Mouse (Mus musculus) heart, adult 2 months (tissue): ENCODE data around the gene Gpn3. TPM values are rescaled to one million over a fixed set of nuclear protein-coding genes. Genes with fewer than 3 reads are reported as not detected.

ENCODE experiments used
- DNase-seq, 2 experiments: peaks; one replicate each; pipeline ENCODE4 v3.0.0; 2021
- H3K27ac ChIP-seq: fragments of 200-600 bp; 2 replicates; pipeline ENCODE4 v1.8.1; 2022
- H3K27me3 ChIP-seq: fragments of 200-500 bp; 2 replicates; pipeline ENCODE4 v1.6.1; 2012; ENCODE audit warnings: mild to moderate bottlenecking, low read length, inconsistent platforms, mixed read lengths; ENCODE audit not compliant: control insufficient read depth, insufficient read depth
- H3K36me3 ChIP-seq: fragments of 200-500 bp; 2 replicates; pipeline ENCODE4 v1.6.1; 2012; ENCODE audit warnings: low read length, inconsistent platforms; ENCODE audit not compliant: control insufficient read depth, insufficient read depth
- H3K4me1 ChIP-seq: fragments of 200-500 bp; 2 replicates; pipeline ENCODE4 v1.6.1; 2011; ENCODE audit warnings: low read length; ENCODE audit not compliant: control insufficient read depth, insufficient read depth
- H3K4me3 ChIP-seq: fragments of 200-600 bp; 2 replicates; pipeline ENCODE4 v1.8.1; 2022
- H3K79me2 ChIP-seq: fragments of 200-500 bp; replicated peaks from 2 replicates; pipeline ENCODE4 v1.6.1; 2012; ENCODE audit warnings: mild to moderate bottlenecking, inconsistent platforms, low read length, moderate library complexity, mixed read lengths; ENCODE audit not compliant: control insufficient read depth, insufficient read depth
- H3K9ac ChIP-seq: fragments of 200-500 bp; 2 replicates; pipeline ENCODE4 v1.6.1; 2012; ENCODE audit warnings: low read depth, mild to moderate bottlenecking, control low read depth, inconsistent platforms, low read length, mixed read lengths
- CTCF ChIP-seq: fragments of 200-600 bp; IDR thresholded peaks from 2 replicates; pipeline ENCODE4 v1.8.1; 2022; ENCODE audit warnings: antibody characterized with exemption, mild to moderate bottlenecking, moderate library complexity
- EP300 ChIP-seq: fragments of 200-500 bp; IDR thresholded peaks from 2 replicates; pipeline ENCODE4 v1.6.1; 2011; ENCODE audit warnings: low read depth, low read length, control low read depth; ENCODE audit not compliant: insufficient read depth
- POLR2A ChIP-seq: fragments of 200-500 bp; IDR thresholded peaks from 2 replicates; pipeline ENCODE4 v1.6.1; 2011; ENCODE audit warnings: mild to moderate bottlenecking, low read depth, low read length, control low read depth; ENCODE audit not compliant: insufficient read depth
- WGBS: fragments of 180-500 bp; shearing (Covaris S2); methylation state at CpG from one replicate; pipeline ENCODE4 v1.1.7; 2018; 5-methylcytosine and 5-hydroxymethylcytosine counted together
- intact Hi-C: fragments of 180-260 bp; cut with DNase I; formaldehyde crosslinking; loops from one replicate; pipeline ENCODE4 v1.15.1; 2025
- polyA plus RNA-seq: library from polyadenylated mRNA; depleted of rRNA; stranded (reverse); fragments of >200 nt; gene quantifications from 2 replicates; pipeline ENCODE4 v1.2.3, GENCODE M21; 2012; rRNA removed
- total RNA-seq, 2 experiments: library from RNA; stranded (reverse); gene quantifications; 2 replicates each; pipeline ENCODE4 v1.2.3; 2021

The Gpn3 gene
- total and polyA plus RNA-seq, 3 experiments: 19.2 to 28.0 (median 23.5) TPM

GRCm38 (mm10) chr5:122430036-122430775, 58.5 kb downstream of the Gpn3 start:
- H3K4me1 ChIP-seq: no peaks in the 10 kb centered on the region
- 90% methylated on average over 4 of the region's 4 CpGs for WGBS
- no peak overlapping the region for H3K9ac ChIP-seq
- intact Hi-C loops: no loop called here
- no peak overlapping the region for H3K27ac ChIP-seq
- no peak for TF ChIP-seq POLR2A
- TF ChIP-seq EP300: no peak
- TF ChIP-seq CTCF: no peak
- H3K4me3 ChIP-seq: no peak overlapping the region
- peaks cover 5% of the 10 kb centered on the region for H3K36me3 ChIP-seq
- no peak for DNase-seq
- no peaks in the 10 kb centered on the region for H3K79me2 ChIP-seq
- H3K27me3 ChIP-seq: no peaks in the 10 kb centered on the region

DNA sequence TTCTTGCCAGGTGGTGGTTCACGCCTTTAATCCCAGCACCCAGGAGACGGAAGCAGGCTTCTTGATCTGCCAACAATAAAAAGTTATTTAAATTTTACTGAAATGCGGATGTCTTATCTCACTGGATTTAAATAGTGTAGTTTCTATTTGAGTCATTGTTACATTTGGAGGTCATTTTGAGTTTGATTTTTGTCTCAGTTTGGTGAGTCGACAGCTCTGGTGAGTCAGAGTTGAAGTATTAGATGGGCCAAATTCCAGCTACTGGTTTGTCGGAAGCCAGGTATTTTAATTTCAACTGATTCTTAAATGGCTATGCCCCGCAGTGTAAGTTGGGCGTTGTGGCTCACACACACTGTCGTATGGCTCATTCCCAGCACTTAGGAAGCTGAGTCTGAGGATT, 59.5 kb downstream of the Gpn3 start:
- Histone ChIP-seq H3K36me3 (peaks cover 5% of the 10 kb centered on the region), H3K27me3 (no peaks in the 10 kb centered on the region), H3K79me2 (no peaks in the 10 kb centered on the region), H3K27ac (no peak overlapping the region), H3K4me3 (no peak overlapping the region), H3K9ac (no peak overlapping the region), H3K4me1 (no peaks in the 10 kb centered on the region)
- TF ChIP-seq EP300 (no peak), POLR2A (no peak), CTCF (no peak)
- 74% methylated on average over 8 of the region's 8 CpGs for WGBS
- intact Hi-C loops: no loop called here
- DNase-seq: no peak

Other genes starting within 250 kb of the Gpn3 start
- gene Ccdc63, start 231.1 kb upstream of the Gpn3 start, total RNA-seq: under 1 TPM in 1 of 2 experiments, not detected in 1; 0.16 TPM
- 0.08 and 0.12 TPM in 2 replicates for gene Ccdc63, start 231.1 kb upstream of the Gpn3 start, polyA plus RNA-seq
- gene Ppp1cc, start 213.6 kb upstream of the Gpn3 start, total RNA-seq: 100 to 1,000 TPM; 101 to 127 TPM
- gene Ppp1cc, start 213.6 kb upstream of the Gpn3 start, polyA plus RNA-seq: 59.7 and 87.8 TPM in 2 replicates
- gene Hvcn1, start 165.1 kb upstream of the Gpn3 start, total RNA-seq: 1 to 10 TPM in 1 of 2 experiments, under 1 TPM in 1; 0.81 to 1.5 TPM
- 2.4 and 2.9 TPM in 2 replicates for gene Hvcn1, start 165.1 kb upstream of the Gpn3 start, polyA plus RNA-seq
- gene Tctn1, start 107.4 kb upstream of the Gpn3 start, total RNA-seq: 1 to 10 TPM; 3.2 to 3.9 TPM
- 9.4 and 9.8 TPM in 2 replicates for gene Tctn1, start 107.4 kb upstream of the Gpn3 start, polyA plus RNA-seq
- gene Pptc7, start 87.5 kb upstream of the Gpn3 start, total RNA-seq: 100 to 1,000 TPM; 108 to 133 TPM
- gene Pptc7, start 87.5 kb upstream of the Gpn3 start, polyA plus RNA-seq: 77.5 and 122 TPM in 2 replicates
- under 1 TPM; 0.50 to 0.97 TPM for gene Rad9b, start 17.6 kb upstream of the Gpn3 start, total RNA-seq
- gene Rad9b, start 17.6 kb upstream of the Gpn3 start, polyA plus RNA-seq: 2.5 and 3.0 TPM in 2 replicates
- 10 to 100 TPM; 85.4 to 91.4 TPM for gene Vps29, start 17.5 kb upstream of the Gpn3 start, total RNA-seq
- gene Vps29, start 17.5 kb upstream of the Gpn3 start, polyA plus RNA-seq: 39.2 and 70.9 TPM in 2 replicates
- 10 to 100 TPM; 11.1 to 12.3 TPM for gene Fam216a, start 488 bp downstream of the Gpn3 start, total RNA-seq
- 10.7 and 15.3 TPM in 2 replicates for gene Fam216a, start 488 bp downstream of the Gpn3 start, polyA plus RNA-seq
- 10 to 100 TPM; 91.5 to 98.7 TPM for gene Arpc3, start 20.0 kb downstream of the Gpn3 start, total RNA-seq
- 89.6 and 97.1 TPM in 2 replicates for gene Arpc3, start 20.0 kb downstream of the Gpn3 start, polyA plus RNA-seq
- gene Anapc7, start 49.8 kb downstream of the Gpn3 start, total RNA-seq: 10 to 100 TPM; 25.9 to 27.1 TPM
- gene Anapc7, start 49.8 kb downstream of the Gpn3 start, polyA plus RNA-seq: 23.2 and 25.4 TPM in 2 replicates
- over 10,000 TPM; 11,796 to 13,259 TPM for gene Atp2a2, start 130.3 kb downstream of the Gpn3 start, total RNA-seq
- 3,546 and 6,285 TPM in 2 replicates for gene Atp2a2, start 130.3 kb downstream of the Gpn3 start, polyA plus RNA-seq
- gene Ift81, start 242.6 kb downstream of the Gpn3 start, total RNA-seq: 10 to 100 TPM; 78.1 to 97.0 TPM
- 11.4 and 25.3 TPM in 2 replicates for gene Ift81, start 242.6 kb downstream of the Gpn3 start, polyA plus RNA-seq